Mouse (Mus musculus) left cerebral cortex, postnatal 10 days (tissue): ENCODE measurements around the gene Elavl1. TPM values are rescaled to one million over a fixed set of nuclear protein-coding genes. Genes with fewer than 3 reads are reported as not detected.

Source experiments
- DNase-seq, 2 experiments: peaks; one replicate each; pipeline ENCODE4 v3.0.0; 2021 to 2022; ENCODE audit warnings: low spot score in 2 of 2, mixed read lengths in 1 of 2; ENCODE audit errors: extremely low spot score in 1 of 2
- intact Hi-C: fragments of 180-260 bp; cut with DNase I; formaldehyde crosslinking; loops from one replicate; pipeline ENCODE4 v1.15.1; 2025
- total RNA-seq, 2 experiments: library from RNA; stranded (reverse); gene quantifications; 2 replicates each; pipeline ENCODE4 v1.2.3; 2021

Gene Elavl1
- total RNA-seq, 2 experiments from 2014 or later, result 69.0 to 70.5 TPM

DNA sequence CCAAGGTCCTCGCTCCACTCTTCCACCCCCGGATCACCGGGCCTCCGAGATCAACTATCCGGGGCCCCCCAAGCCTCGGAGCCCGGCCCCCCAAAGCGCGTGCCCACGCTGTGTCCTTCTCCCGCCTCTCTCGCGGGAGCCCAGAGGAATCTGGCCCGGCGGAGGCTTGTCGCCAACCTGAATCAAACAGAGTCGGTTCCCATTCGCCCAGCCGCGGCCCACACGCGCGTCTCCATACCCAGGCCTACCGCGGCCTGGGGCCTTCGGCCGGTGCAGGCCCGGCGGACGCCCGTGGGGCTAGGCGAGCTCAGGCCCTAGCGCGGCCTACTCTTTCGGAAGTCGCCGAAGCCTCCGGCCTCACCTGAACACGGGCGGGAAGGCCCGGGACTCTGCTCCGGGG is 688 bp downstream of the Elavl1 start:
- intact Hi-C loops, result loop anchor here (5.0 kb wide), 1 partner anchor 72 kb away; the partner anchor contains the start of gene Snapc2
- peak in 1 of 2 experiments; percentile 74 for DNase-seq

DNA sequence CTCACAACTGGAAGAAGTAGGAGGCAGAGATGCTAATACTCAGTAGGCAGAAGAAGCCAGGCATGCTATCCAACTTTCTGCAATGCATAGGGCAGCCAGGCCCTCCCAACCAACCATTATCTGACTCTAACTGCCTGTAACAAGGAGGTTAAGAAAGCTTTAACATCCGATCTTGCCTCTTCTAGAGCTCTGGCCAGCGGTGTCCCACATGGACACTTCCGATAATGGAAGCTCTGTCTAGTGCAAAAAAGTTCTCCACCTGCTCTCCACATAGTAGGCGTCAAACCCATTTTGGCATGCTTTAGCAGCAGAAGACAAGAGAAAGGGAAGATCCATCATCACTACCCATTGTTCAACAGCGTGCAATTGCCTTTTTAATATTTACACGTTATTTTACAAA is 1.3 kb downstream of the Elavl1 start:
- intact Hi-C loops, result loop anchor here (5.0 kb wide), 1 partner anchor 72 kb away; the partner anchor contains the start of gene Snapc2
- no peak for DNase-seq

DNA sequence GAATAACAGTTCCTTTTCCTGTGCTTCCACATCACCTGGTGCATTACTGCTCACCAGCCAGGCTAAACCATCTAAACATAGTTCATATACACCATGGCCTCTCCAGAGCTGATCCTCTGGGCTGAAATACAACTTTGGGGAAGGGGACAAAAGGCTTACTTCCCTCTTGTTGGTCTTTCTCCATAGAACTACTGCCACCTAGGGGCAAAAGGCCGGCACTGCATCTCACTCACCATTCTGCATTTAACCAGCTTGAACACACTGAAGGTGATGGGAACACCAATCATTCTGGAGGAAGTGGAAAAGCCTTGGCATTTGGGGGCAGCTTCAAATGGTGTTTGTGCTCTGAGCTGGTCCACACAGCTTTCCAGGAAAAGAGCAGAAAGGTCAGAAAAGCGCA is 2.7 kb downstream of the Elavl1 start:
- intact Hi-C loops, result loop anchor here (5.0 kb wide), 1 partner anchor 70 kb away; the partner anchor contains the start of gene Snapc2
- peak; percentile 83 to 87 for DNase-seq

DNA sequence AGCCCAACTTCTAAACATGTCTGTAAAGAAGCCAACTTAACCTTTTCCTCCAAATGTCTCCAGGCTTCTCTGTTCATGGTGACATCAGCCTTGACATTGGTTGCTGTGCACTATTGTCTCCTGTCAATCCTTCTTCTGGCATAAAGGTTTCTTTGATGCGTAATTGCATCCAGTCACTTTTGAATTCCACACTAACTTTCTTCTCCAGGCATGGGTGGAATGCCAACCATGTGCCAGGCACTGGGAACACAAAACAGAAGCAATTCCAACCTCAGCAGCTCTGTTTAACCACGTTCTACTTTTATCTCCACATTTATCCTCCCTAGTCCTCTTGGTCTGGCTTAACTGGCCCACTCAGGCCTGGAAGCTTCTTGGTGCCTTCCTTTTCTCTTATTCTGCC is 4.2 kb downstream of the Elavl1 start:
- DNase-seq, result no peak
- intact Hi-C loops, result loop anchor here (5.0 kb wide), 1 partner anchor 69 kb away; the partner anchor contains the start of gene Snapc2

DNA sequence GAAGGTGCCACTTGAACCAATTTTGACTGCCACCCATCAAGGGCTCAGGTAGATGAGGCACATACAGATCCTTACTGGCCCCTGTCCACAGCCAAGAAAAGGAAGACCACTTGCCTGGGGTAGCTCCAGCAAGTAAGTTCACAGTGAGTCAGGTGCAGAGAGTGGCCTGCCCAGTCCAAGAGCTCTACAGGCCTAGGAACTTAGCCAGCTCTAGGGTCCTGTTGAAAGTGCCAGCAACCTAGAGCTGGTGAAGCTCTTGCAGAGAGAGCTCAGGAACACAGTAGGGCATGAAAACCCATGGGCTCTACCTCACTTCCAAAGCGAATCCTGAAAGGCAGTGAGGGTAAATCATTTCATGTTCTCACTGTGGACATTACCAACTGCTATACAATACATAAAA is 4.8 kb downstream of the Elavl1 start:
- intact Hi-C loops, result loop anchor here (5.0 kb wide), 1 partner anchor 68 kb away; the partner anchor contains the start of gene Snapc2
- DNase-seq, result no peak

DNA sequence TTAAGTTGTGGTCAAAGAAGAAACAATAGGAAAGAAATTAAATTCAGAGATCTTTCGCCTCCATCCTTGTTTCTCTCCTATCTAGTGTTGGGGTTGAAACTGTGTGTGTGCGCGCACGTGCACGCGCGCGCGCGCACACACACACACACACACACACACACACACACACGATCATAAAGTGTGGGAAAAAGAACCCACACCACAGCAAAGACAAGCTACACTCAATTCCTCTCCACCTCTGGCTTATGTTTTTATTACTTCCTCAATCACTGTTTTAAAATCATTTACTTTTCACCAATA is 5.7 kb downstream of the Elavl1 start:
- DNase-seq, result no peak
- intact Hi-C loops, result no loop called here

DNA sequence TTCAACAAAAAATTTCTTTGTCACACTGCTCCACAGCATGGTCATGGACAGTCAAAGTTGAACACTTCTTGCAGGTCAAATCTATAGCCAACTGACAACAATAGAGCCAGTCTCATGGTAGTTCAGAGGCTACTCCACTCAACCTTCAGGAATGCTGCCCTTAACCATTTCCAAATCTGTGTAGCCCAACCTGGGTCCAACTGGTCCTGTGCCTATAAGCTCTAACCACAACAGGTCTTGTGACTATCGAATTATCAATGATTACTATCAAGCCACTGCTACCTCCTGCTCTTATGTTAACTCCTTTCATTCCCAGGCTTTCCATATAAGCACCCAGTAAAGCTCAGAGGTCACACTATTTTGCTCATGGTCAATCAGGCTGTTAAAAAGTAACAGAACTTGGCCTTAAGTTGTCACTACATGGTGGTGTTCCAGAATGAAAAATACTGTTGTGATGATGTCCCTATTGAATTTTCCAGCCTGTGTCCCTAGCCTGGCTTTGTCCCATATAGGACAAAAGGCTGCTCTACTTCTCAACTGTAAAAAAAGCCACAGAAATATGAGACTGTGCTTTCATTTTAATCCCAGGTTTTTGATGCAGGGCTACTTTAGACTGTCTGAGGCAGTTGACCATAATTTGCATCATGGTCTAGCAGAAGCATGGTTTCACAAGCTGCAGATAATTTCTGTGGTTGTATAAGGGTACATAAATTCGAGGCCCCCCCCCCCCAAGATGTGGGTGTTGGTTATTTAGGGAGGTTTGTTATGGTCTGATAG is 6.2 kb downstream of the Elavl1 start:
- no peak for DNase-seq
- intact Hi-C loops, result no loop called here

DNA sequence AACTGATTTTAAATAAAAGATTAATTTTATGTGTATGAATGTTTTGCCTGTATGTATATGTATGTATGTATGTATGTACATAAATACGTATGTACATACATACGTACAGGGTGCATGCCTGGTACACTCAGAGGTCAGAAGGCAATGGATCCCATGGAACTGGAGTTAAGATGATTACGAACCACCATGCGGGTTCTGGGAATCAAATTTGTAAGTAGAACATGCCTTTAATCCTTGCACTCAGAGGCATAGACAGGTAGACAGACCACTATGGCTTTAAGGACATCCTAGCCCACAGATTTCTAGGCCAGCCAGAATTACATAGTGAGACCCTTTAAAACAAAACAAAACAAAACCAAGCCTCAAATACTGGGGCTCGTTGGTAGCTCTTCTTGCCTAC is 7.1 kb downstream of the Elavl1 start:
- intact Hi-C loops, result no loop called here
- no peak for DNase-seq

DNA sequence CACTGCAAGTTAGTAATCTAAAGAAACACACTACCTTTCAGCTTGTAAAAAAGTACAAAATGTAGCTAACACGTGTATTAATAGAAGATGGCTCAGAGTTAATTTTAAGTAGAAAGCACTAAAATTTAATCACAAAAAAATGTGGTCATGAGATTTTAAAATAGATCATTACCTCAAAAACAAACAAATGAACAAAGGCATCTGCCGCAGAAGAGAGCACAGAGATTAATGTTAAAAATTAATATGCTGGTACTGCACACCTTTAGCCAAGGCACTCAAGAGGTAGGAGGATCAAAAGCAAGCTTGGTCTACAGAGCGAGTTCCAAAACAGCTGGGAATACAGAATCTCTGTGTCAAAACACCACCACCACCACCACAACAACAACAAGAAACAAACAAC is 10.4 kb downstream of the Elavl1 start:
- intact Hi-C loops, result no loop called here
- DNase-seq, result no peak

DNA sequence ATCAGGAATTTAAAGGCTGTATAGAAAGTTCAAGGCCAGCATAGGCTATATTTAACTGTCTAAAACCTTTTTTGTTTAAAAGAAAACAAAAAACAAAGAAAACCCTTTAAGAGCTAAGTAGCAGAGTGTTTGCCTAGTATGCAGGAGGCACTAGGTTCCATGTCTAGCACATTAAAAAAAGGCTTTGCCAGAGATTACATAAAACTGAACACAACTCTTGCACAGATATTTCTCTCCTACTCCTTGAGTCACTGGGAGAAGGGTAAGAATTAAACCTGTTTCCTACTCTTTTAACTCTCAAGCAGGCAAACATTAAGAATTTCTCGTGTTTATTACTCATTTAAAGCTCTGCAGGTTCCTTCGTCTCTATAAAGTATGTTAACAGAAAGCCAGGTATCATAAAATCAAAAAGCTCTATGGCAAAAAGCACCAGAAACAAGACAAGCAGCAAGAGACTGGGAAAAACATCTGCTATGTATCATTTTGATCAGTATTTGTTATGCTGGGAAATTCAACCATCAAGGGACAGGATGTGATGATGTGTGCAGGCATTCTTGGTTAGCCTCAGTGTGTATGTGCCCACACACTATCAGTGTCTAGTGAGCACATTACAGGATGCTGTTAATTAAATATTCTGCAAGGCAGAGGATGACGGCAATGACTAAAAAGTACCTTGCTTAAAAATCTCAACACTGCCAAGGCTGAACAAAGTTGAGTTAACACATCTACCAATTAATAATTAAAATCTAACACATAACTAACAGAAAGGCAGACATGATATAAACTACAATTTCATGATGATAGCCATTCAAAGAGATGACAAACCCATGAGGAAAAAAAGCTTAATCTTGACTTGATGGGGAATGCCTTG is 11.7 kb downstream of the Elavl1 start:
- intact Hi-C loops, result no loop called here
- DNase-seq, result no peak

DNA sequence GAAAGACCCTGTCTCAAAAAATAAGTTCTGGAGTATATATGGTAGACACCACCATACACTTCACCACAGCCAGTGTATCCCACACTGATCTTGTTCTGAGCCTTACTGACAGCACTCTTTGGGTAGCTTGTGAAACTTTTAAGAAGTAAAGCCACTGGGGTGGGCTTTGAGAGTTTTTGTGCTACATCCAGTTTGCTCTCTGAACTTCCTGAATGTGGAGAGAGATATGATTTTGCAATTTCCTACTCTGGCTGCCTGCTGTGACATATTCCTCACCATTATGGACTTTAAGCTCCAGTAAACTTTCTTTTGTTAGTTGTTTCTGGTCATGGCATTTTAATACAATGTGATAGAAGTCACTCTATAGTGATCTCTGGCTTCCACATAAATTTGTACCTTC is 13.1 kb downstream of the Elavl1 start:
- DNase-seq, result no peak
- intact Hi-C loops, result no loop called here

DNA sequence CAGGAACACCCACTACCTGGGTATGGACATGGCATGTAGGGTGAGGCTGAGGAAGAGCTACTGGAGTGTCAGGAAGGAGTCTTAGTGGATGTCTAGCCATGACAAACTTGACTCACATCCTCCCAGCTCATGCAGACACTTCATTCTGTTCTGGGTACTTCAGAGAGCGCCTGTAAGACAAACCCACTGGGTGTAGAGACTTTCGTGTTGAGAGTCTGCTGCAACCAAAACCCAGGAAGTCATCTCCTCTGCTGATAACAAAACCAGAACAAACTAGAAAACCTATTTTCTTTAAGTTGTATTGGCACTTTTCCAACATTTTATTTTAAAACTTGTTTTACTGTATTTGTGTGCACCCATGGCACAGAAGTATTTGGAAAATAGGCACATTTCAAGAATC is 19.4 kb downstream of the Elavl1 start:
- no peak for DNase-seq
- intact Hi-C loops, result no loop called here

DNA sequence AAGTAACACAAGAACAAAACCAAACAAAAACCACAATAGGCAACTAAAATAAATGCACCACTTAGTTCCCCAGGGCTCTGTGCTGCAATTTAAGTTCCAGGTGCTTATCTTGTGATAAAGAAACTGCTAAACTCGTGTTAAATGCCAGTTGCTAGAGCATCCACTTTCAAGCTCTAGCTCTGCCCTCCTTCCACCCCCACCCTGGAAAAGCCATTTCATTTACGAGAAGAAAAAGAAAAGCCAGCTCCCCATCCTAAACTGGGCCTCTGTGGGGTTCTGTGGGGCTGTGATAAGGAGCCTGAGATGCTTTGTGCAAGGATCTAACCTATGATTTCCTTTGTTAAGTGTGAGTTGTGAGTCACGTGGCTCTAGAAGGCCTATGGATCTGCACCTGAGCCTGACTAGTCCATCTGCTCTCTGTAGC is 21.1 kb downstream of the Elavl1 start:
- no peak for DNase-seq
- intact Hi-C loops, result no loop called here

DNA sequence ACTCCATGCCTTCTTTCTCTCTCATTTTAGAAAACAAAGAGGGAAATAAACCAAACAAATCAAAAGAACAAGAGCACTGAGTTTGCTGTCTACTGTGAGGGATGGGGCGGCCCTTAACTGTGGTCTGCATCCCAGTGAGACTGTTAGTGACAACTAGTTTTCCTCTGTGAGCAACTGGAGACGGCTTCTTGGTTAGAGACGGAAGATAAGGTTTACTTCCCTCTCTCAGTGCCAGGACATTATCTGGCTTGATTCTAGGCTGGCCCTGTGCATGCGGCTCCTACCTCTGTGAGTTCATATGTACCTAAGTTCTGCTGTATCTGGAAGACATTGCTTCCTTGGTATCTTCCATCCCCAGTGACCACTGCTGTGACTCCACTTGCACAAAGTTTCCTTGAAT is 27.4 kb downstream of the Elavl1 start:
- DNase-seq, result no peak
- intact Hi-C loops, result no loop called here

DNA sequence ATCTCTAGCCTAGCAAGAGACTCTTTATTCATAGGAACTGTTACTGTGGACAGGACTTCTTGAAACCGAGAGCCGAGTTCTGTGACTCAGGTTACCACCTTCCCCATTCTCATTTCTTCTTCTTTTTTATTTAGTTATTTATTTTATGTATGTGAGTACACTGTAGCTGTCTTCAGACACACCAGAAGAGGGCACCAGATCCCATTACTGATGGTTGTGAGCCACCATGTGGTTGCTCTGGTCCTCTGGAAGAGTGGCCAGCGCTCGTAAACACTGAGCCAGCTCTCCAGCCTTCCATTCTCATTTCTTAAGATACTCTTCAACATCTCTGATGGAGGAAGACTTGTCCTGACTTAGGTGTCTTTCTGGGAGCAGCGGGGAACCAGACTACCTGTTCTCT is 32.5 kb downstream of the Elavl1 start:
- intact Hi-C loops, result no loop called here
- no peak for DNase-seq

DNA sequence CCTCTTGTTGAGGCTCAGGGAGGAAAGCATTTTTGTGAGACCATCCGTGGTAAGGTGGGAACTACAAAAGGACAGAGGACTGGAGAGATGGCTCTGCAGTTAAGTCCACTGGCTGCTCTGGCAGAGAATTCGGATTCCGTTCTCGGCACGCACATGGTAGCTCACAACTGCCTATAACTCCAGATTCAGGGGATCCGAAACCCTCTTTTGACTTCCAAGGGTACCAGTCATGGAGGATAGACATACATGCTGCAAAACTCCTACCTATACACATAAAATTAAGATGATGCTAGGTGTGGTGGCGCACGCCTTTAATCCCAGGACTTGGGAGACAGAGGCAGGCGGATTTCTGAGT is 49.1 kb downstream of the Elavl1 start:
- intact Hi-C loops, result no loop called here
- no peak for DNase-seq

DNA sequence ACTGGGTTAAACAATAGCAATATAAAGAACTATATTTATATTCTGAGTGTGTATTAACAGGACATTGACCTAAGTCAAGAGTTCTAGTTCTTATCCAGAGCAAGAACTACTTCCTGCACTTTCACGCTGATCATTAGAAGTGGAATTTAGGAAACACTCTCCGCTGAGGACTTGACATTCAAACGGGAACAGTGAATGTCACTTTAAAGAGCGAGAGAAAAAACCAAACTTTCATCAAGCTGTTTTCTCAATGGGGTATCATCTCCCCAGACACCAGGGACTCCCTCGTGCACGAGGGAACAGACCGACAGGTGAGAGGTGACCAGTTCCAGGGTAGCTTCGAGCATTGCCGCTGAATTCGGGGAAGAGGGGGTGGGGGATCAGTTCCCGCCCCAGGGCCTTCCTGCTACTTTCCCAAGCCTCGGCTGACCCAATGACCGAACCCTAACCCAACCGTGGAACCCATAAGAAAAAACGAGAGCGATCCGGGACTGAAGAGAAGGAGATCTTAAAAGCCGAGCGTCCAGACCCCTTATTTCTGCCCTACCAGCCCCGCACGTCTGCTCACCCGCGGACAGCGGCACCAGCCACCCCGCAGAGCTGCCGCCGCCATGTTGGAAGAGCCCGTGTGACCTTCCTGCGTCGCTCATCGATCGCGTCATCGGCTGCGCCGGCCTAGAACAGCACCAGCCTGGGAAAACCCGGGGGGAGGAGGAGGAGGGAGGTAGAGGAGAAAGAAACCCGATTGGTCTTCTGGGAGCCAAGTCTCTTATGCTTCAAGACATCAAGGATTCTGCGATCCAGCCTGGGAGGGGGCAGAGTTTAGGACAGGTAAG is 49.7 kb downstream of the Elavl1 start, which contains the start of gene Timm44:
Gene Timm44 (minus strand): TSS at position 639 of the 836 bp plus-strand sequence.
- DNase-seq, result peak; percentile 95 to 98
- intact Hi-C loops, result no loop called here

DNA sequence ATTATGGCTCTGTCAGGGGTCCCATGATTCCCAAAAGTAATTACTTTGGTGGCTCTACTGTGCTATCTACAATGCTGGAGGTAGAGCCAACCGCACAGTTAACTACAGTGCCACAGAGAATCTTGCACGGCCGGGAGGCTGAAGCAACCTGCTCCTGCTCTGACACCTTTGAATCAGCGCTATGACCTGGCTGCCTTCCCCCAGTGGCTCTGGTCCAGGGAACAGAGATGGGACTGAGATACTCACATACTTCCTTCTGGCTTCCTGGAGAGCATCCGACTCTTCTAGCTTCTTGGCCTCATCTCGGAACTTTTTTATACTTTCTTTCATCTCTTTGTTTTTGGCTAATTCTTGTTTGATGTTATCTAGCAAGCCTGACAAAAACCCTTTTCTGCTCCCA is 55.6 kb downstream of the Elavl1 start:
- intact Hi-C loops, result no loop called here
- no peak for DNase-seq

DNA sequence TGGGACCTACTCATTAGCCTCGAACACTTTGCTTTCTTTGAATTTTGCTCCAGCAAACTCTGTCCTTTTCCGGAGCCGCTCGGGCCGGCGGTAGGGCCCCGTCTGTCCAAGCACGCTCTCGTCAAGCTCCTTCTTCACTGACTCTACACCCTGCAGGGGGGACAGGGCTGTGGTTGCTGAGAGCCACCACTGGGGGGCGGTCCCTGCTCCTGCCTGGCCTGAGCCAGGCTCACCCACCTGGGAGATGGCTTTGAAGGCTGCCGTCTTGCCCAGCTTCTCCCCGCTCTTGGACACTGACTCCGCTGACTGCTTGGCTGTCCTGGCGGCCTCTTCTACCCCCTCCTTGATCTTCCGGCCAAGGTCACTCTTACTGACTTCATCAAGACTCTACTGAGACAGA is 57.6 kb downstream of the Elavl1 start:
- DNase-seq, result peak in 1 of 2 experiments; percentile 56
- intact Hi-C loops, result no loop called here
